Comparison of ENCODE assay signal across 10 mouse cellular contexts in genomic region chr9:118589249-118589648, GRCm38 (mm10). TPM values are rescaled to one million over a fixed set of nuclear protein-coding genes. Genes with fewer than 3 reads are reported as not detected.
DNase-seq lines count a peak whose midpoint lies in the region; ATAC-seq and TF ChIP-seq lines count a peak whose summit lies in the region.
"Had no signal": no experiment of that assay in that cellular context is flagged by ENCODE, and none has a peak within 500 bp of the region (broad histone marks: within the 10 kb centered on the region; RNA-seq: fewer than 3 reads in every experiment).

No protein-coding gene starts in this region.

- no peak overlapping the region for H3K9ac ChIP-seq in forebrain, embryonic 11.5 days (ENCODE audit: low read length)
- H3K9ac ChIP-seq in forebrain, embryonic 13.5 days: no peak overlapping the region
- no peak overlapping the region for H3K9ac ChIP-seq in ES-E14 (ENCODE audit: insufficient read depth, low read depth, low read length, poor library complexity, severe bottlenecking)
- H3K9ac ChIP-seq in hindbrain, embryonic 15.5 days: no peak overlapping the region

- intact Hi-C loops in left cerebral cortex, adult 2 months (cut with DNase I): loop anchor here (1.0 to 5.0 kb wide), 3 partner anchors 282 to 478 kb away; no protein-coding TSS in a partner anchor
- intact Hi-C loops in left cerebral cortex, postnatal 14 days (cut with DNase I): loop anchor here (2.0 to 5.0 kb wide), 2 partner anchors 320 to 478 kb away; no protein-coding TSS in a partner anchor

- H3K9me3 ChIP-seq in forebrain, embryonic 11.5 days (ENCODE audit: control insufficient read depth, low read length): no peaks in the 10 kb centered on the region
- H3K9me3 ChIP-seq in forebrain, embryonic 13.5 days (replicated peaks): no peaks in the 10 kb centered on the region
- H3K9me3 ChIP-seq in ES-E14 (ENCODE audit: control insufficient read depth, insufficient read depth, low read depth, low read length): no peaks in the 10 kb centered on the region
- H3K9me3 ChIP-seq in hindbrain, embryonic 15.5 days: no peaks in the 10 kb centered on the region
- H3K9me3 ChIP-seq: midbrain, embryonic 10.5 days had no signal

- H3K36me3 ChIP-seq in forebrain, embryonic 11.5 days (ENCODE audit: control insufficient read depth, insufficient read depth, low read length): no peaks in the 10 kb centered on the region
- no peaks in the 10 kb centered on the region; the same call in 1 of the 2 replicates for H3K36me3 ChIP-seq in forebrain, embryonic 13.5 days (ENCODE audit: poor library complexity, severe bottlenecking)
- H3K36me3 ChIP-seq in ES-E14 (ENCODE audit: control insufficient read depth, insufficient read depth, low read length, poor library complexity, severe bottlenecking): no peaks in the 10 kb centered on the region; the same call in 1 of the 2 replicates
- no peaks in the 10 kb centered on the region for H3K36me3 ChIP-seq in hindbrain, embryonic 15.5 days

- no peak overlapping the region for H3K4me2 ChIP-seq in forebrain, embryonic 11.5 days (ENCODE audit: low read depth, low read length, severe bottlenecking)
- H3K4me2 ChIP-seq in forebrain, embryonic 13.5 days: no peak overlapping the region
- H3K4me2 ChIP-seq in hindbrain, embryonic 15.5 days: no peak overlapping the region

- H3K4me3 ChIP-seq in forebrain, embryonic 11.5 days (ENCODE audit: low read depth, low read length): no peak overlapping the region
- H3K4me3 ChIP-seq in forebrain, embryonic 13.5 days: no peak overlapping the region
- H3K4me3 ChIP-seq in left cerebral cortex, adult 2 months: no peak overlapping the region
- H3K4me3 ChIP-seq in ES-E14 (ENCODE audit: insufficient read depth in 1 of 2, low read depth in 1 of 2, low read length in 2 of 2, poor library complexity in 1 of 2, severe bottlenecking in 1 of 2): no peak overlapping the region
- no peak overlapping the region for H3K4me3 ChIP-seq in hindbrain, embryonic 15.5 days
- H3K4me3 ChIP-seq: midbrain, embryonic 10.5 days had no signal

- DNase-seq in forebrain, embryonic 11.5 days (ENCODE audit: low spot score): peak; percentile 51
- DNase-seq in left cerebral cortex, adult 2 months (ENCODE audit: extremely low spot score in 1 of 2, low spot score in 2 of 2): no peak
- no peak for DNase-seq in left cerebral cortex, postnatal 14 days (ENCODE audit: low spot score in 2 of 2)
- DNase-seq in ES-E14 (ENCODE audit: low read depth, low spot score): no peak
- DNase-seq in layer of hippocampus, adult 8-10 months (ENCODE audit: low spot score in 2 of 2): no peak
- DNase-seq in right cerebral cortex, postnatal 10 days (ENCODE audit: low spot score in 2 of 2): no peak
- DNase-seq: layer of hippocampus, adult 9-11 months had no signal

- H3K4me1 ChIP-seq in forebrain, embryonic 11.5 days (replicated peaks; ENCODE audit: control insufficient read depth, insufficient read depth, low read length): no peaks in the 10 kb centered on the region
- H3K4me1 ChIP-seq in forebrain, embryonic 13.5 days: no peaks in the 10 kb centered on the region
- H3K4me1 ChIP-seq in ES-E14 (ENCODE audit: control insufficient read depth in 2 of 2, insufficient read depth in 2 of 2, low read length in 2 of 2, poor library complexity in 1 of 2): peaks cover 0 to 11% of the 10 kb centered on the region in 2 experiments; a peak in 1 of 4 replicates
- peaks cover 13% of the 10 kb centered on the region for H3K4me1 ChIP-seq in hindbrain, embryonic 15.5 days (replicated peaks)

- peak; percentile 72 for TF ChIP-seq CTCF in left cerebral cortex, adult 2 months (IDR thresholded peaks at IDR 0.05)

- no peaks in the 10 kb centered on the region for H3K27me3 ChIP-seq in forebrain, embryonic 11.5 days (ENCODE audit: control insufficient read depth, insufficient read depth, low read length)
- no peaks in the 10 kb centered on the region for H3K27me3 ChIP-seq in forebrain, embryonic 13.5 days
- no peaks in the 10 kb centered on the region for H3K27me3 ChIP-seq in hindbrain, embryonic 15.5 days

- no peak for ATAC-seq in forebrain, embryonic 11.5 days (replicated peaks; ENCODE audit: low FRiP score)
- ATAC-seq in forebrain, embryonic 13.5 days: no peak
- peak; percentile 43; the same call in 1 of the 2 replicates for ATAC-seq in hindbrain, embryonic 15.5 days (ENCODE audit: low FRiP score, low read depth)

- WGBS in forebrain, embryonic 11.5 days: 54% methylated on average over 3 of the region's 3 CpGs
- 54% methylated on average over 3 of the region's 3 CpGs for WGBS in forebrain, embryonic 13.5 days
- 47% methylated on average over 3 of the region's 3 CpGs for WGBS in hindbrain, embryonic 15.5 days

- in situ Hi-C loops in ES-E14 (cut with MboI; ENCODE audit: low sequenced_read_pairs in 2 of 2, unreplicated experiment in 2 of 2): loop anchor here (10.0 to 25.0 kb wide), 2 partner anchors 316 to 323 kb away; no protein-coding TSS in a partner anchor

- no peak overlapping the region for H3K27ac ChIP-seq in forebrain, embryonic 11.5 days (ENCODE audit: low read depth, low read length)
- no peak overlapping the region for H3K27ac ChIP-seq in forebrain, embryonic 13.5 days
- H3K27ac ChIP-seq in left cerebral cortex, adult 2 months: no peak overlapping the region
- H3K27ac ChIP-seq in ES-E14 (ENCODE audit: insufficient read depth, low read depth, low read length, poor library complexity, severe bottlenecking): no peak overlapping the region
- H3K27ac ChIP-seq in hindbrain, embryonic 15.5 days (replicated peaks): no peak overlapping the region
- H3K27ac ChIP-seq: midbrain, embryonic 10.5 days had no signal

TF ChIP-seq in ES-E14, 5 proteins besides CTCF, POLR2A, EP300 and RAD21:
- TF ChIP-seq ZC3H11A (IDR thresholded peaks at IDR 0.05; ENCODE audit: borderline replicate concordance, low read depth, low read length) (peak; percentile 24; the same call in 1 of the 2 replicates), CHD2 (IDR thresholded peaks at IDR 0.05; ENCODE audit: low read depth, low read length) (no peak)

RNA-seq across cellular contexts. Expression of gene Itga9, which starts 17.2 kb away (rescaled TPM):
- polyA plus RNA-seq in forebrain, embryonic 11.5 days (2014; fragmentation: Nextera tagmentation; extraction: Ambion mirVana): 6.3 and 7.1 TPM in 2 replicates
- 0.48 and 0.55 TPM in 2 replicates for polyA plus RNA-seq in forebrain, embryonic 13.5 days (2015; fragmentation: Nextera tagmentation; extraction: Ambion mirVana)
- 1 to 10 TPM; 8.2 to 8.3 TPM for total RNA-seq in left cerebral cortex, adult 2 months (2021)
- 1 to 10 TPM; 7.3 to 8.9 TPM for total RNA-seq in left cerebral cortex, postnatal 14 days (2021)
- total RNA-seq in ES-E14 (2012; rRNA removed): 19.7 and 43.7 TPM in 2 replicates
- polyA plus RNA-seq in hindbrain, embryonic 15.5 days (2015; fragmentation: Nextera tagmentation; extraction: Ambion mirVana): 2.8 and 3.1 TPM in 2 replicates
- 1 to 10 TPM; 4.7 to 5.8 (median 5.1) TPM for total RNA-seq in layer of hippocampus, adult 8-10 months (2022)
